Mouse (Mus musculus) stomach, embryonic 14.5 days (tissue): Measurements from ENCODE around the gene Cutc. TPM values are rescaled to one million over a fixed set of nuclear protein-coding genes. Genes with fewer than 3 reads are reported as not detected.

Experiments
- ATAC-seq: fragments of 200-750 bp; cut with Nextera tagmentation; 2 replicates; pipeline ENCODE4 v1.8.0; 2017; ENCODE audit warnings: low read depth, moderate TSS enrichment; ENCODE audit not compliant: insufficient number of reproducible peaks, insufficient read depth, low FRiP score
- H3K27ac ChIP-seq: fragments of 300-500 bp; sonication (generic); 2 replicates; pipeline ENCODE4 v1.5.1; 2014; ENCODE audit warnings: mild to moderate bottlenecking, low read length, moderate library complexity, mixed read lengths
- H3K27me3 ChIP-seq: fragments of 300-500 bp; sonication (generic); 2 replicates; pipeline ENCODE4 v1.6.1; 2014; ENCODE audit warnings: low read length, control low read depth, mixed read lengths; ENCODE audit not compliant: control insufficient read depth, insufficient read depth
- H3K36me3 ChIP-seq: fragments of 300-500 bp; sonication (generic); 2 replicates; pipeline ENCODE4 v1.6.1; 2014; ENCODE audit warnings: mild to moderate bottlenecking, control low read depth, low read length, moderate library complexity, mixed read lengths; ENCODE audit not compliant: control insufficient read depth, insufficient read depth
- H3K4me1 ChIP-seq: fragments of 300-500 bp; sonication (generic); 2 replicates; pipeline ENCODE4 v1.6.1; 2014; ENCODE audit warnings: low read length, control low read depth, mixed read lengths; ENCODE audit not compliant: control insufficient read depth, insufficient read depth
- H3K4me2 ChIP-seq: fragments of 300-500 bp; sonication (generic); replicated peaks from 2 replicates; pipeline ENCODE4 v1.6.1; 2014; ENCODE audit warnings: low read depth, low read length, control low read depth
- H3K4me3 ChIP-seq: fragments of 300-500 bp; sonication (generic); 2 replicates; pipeline ENCODE4 v1.5.1; 2014; ENCODE audit warnings: low read depth, low read length, control low read depth
- H3K9ac ChIP-seq: fragments of 300-500 bp; sonication (generic); replicated peaks from 2 replicates; pipeline ENCODE4 v1.6.1; 2014; ENCODE audit warnings: low read depth, mild to moderate bottlenecking, control low read depth, low read length, moderate library complexity, mixed read lengths
- H3K9me3 ChIP-seq: fragments of 300-500 bp; sonication (generic); 2 replicates; pipeline ENCODE4 v1.6.1; 2016; ENCODE audit warnings: low read depth, low read length, control low read depth; ENCODE audit not compliant: control insufficient read depth
- WGBS: fragments of 180-500 bp; shearing (Covaris S2); extraction: QIAGEN DNeasy Blood & Tissue Kit; methylation state at CpG from one replicate; pipeline ENCODE4 v1.1.7; 2014; 5-methylcytosine and 5-hydroxymethylcytosine counted together
- polyA plus RNA-seq: library from polyadenylated mRNA; unstranded; fragments of >200 nt; fragmentation: Nextera tagmentation; extraction: Ambion mirVana; gene quantifications from 2 replicates; pipeline ENCODE4 v1.2.1, GENCODE M21; 2014

Gene Cutc
- polyA plus RNA-seq, 1 experiment from 2014 or later = 14.8 TPM

DNA sequence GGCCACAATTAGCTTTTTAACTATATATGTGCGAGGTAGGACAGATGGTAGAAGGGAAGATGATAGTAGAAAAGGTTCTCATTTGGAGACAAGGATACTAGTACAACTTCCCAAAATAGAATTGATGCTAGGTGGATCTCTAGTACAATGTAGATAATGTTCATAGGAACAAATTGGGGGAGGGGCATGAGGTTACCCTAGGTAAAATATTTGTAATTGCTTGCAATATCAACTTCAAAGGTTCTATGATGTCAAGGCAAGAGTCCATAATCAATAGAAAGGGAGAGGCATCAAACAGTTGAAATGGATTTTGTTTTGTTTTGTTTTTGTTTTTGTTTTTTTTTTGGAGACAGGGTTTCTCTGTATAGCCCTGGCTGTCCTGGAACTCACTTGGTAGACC, 41.2 kb downstream of the Cutc start:
- H3K27me3 ChIP-seq = no peaks in the 10 kb centered on the region
- no peaks in the 10 kb centered on the region for H3K36me3 ChIP-seq
- no peaks in the 10 kb centered on the region for H3K4me1 ChIP-seq
- no peaks in the 10 kb centered on the region for H3K9me3 ChIP-seq
- no peak overlapping the region for H3K27ac ChIP-seq
- no peak overlapping the region for H3K4me2 ChIP-seq
- H3K4me3 ChIP-seq = no peak overlapping the region
- H3K9ac ChIP-seq = no peak overlapping the region
- WGBS = 88% methylated on average over 1 of the region's 1 CpGs
- no peak for ATAC-seq

DNA sequence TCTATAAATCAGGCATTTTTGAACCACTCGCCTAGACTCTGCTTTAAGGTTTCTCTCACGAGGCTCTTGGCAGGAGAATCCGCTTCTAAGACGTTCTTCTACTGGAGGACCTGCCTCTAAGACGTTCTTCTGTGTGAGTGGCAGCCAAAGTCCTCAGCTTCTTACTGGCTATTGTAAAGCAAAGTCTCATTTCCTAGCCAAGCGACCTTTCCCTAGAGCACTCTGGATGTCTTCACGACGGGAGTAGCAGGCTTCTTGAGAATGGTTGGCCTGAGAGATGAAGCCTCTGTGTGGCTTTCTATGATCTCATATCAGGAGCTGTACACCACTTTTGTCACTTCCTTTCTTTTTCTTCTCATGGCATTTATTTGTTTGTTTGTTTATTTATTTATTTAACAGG, 42.7 kb downstream of the Cutc start:
- 65% methylated on average over 8 of the region's 8 CpGs for WGBS
- Histone ChIP-seq H3K4me2 (no peak overlapping the region), H3K4me3 (no peak overlapping the region), H3K27me3 (no peaks in the 10 kb centered on the region), H3K9ac (no peak overlapping the region), H3K4me1 (no peaks in the 10 kb centered on the region), H3K27ac (no peak overlapping the region), H3K36me3 (no peaks in the 10 kb centered on the region), H3K9me3 (no peaks in the 10 kb centered on the region)
- ATAC-seq = no peak

DNA sequence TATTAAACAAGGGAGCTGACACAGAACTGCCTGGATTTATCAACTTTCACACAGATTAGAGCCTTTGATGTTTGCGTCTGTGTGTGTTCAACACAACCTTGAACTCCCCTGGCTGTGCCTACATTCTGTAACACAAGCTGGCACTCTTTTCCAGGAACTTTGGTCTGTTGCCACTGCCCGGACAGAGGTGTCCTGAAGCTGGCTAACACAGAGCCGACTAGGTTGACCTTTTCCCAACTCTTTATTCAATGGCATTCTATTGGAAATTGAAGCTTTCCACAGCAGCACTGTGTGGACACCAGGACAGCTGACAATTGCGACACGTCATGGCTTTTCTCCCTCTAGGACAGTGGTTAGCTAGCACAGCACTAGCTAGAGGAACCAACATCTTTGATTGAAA, 44.4 kb downstream of the Cutc start:
- no peak overlapping the region for H3K4me2 ChIP-seq
- H3K4me3 ChIP-seq = no peak overlapping the region
- no peak for ATAC-seq
- H3K9me3 ChIP-seq = no peaks in the 10 kb centered on the region
- H3K27ac ChIP-seq = no peak overlapping the region
- WGBS = 70% methylated on average over 5 of the region's 5 CpGs
- no peaks in the 10 kb centered on the region for H3K36me3 ChIP-seq
- no peaks in the 10 kb centered on the region for H3K4me1 ChIP-seq
- no peaks in the 10 kb centered on the region for H3K27me3 ChIP-seq
- no peak overlapping the region for H3K9ac ChIP-seq

DNA sequence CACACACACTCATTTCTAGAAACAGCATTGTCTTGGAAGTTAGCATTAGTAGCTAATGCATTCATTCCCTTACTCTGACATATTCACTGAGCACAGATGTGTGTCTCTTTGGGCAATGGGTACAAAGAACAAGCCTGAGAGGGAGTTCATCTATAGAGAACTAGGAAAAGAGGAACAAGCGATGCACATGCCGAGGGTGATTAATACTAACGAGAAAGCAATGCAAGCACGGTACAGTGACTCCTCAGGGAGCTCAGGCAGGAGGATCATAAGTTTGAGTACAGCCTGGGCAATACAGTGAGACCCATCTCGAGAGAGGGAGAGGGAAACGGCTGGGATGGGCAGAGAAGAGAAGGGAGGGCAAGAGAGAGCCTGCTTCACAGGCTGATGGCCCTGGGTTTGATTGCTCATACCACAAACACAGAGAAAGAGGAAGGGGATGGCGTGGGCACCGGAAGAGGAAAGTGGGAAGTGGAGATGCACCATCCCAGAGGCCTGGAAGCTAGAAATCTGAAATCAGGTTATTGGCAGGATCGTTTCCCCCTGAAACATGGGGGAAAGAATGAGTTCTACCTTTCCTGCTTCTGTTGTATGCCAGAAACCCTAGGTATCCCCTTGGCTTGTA, 48.7 kb downstream of the Cutc start:
- Histone ChIP-seq H3K27me3 (no peaks in the 10 kb centered on the region), H3K9ac (no peak overlapping the region), H3K27ac (no peak overlapping the region), H3K36me3 (no peaks in the 10 kb centered on the region), H3K9me3 (no peaks in the 10 kb centered on the region), H3K4me1 (no peaks in the 10 kb centered on the region), H3K4me3 (no peak overlapping the region), H3K4me2 (no peak overlapping the region)
- no peak for ATAC-seq
- WGBS = 82% methylated on average over 9 of the region's 9 CpGs

DNA sequence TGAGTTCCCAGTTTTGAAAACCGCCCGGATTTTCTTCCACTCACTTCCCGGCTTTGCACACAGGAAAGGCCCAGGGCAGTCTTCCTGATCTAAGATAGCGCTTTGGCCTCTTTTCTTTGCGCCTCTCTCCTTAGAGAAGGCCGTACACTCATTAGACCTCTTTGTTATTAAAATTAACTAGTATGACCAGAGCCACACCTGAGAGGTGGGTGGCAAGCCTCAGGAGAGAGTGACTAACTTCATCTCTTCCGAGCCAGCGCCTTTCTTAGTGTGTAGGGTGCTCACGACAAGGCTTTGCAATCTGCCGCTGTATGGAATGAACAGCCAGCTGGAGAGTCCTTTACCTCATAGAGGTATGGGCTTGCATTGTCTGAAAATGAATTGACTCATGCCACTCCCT, 51.1 kb downstream of the Cutc start:
- no peaks in the 10 kb centered on the region for H3K27me3 ChIP-seq
- H3K4me2 ChIP-seq = no peak overlapping the region
- no peaks in the 10 kb centered on the region for H3K4me1 ChIP-seq
- WGBS = 78% methylated on average over 10 of the region's 10 CpGs
- H3K27ac ChIP-seq = no peak overlapping the region
- no peaks in the 10 kb centered on the region for H3K9me3 ChIP-seq
- no peak overlapping the region for H3K4me3 ChIP-seq
- no peak for ATAC-seq
- H3K9ac ChIP-seq = no peak overlapping the region
- H3K36me3 ChIP-seq = no peaks in the 10 kb centered on the region

DNA sequence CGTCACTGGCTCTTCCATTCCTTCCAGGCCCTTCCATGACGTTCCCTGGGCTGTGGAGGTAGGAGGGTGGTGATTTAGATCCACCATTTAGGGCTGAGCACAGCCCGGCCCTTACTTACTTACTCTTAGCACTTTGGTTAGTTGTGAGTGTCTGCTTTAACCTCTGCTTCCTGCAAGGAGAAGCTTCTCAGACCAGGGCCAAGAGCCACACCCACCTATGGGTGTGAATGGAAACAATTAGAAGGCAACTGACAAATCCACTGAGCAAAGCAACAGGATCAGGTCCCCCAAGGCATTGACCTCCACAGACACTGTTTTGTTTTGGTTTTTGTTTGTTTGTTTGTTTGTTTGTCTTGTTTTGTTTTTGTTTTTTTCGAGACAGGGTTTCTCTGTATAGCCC, 56.5 kb downstream of the Cutc start:
- H3K36me3 ChIP-seq = no peaks in the 10 kb centered on the region
- ATAC-seq = no peak
- H3K9me3 ChIP-seq = no peaks in the 10 kb centered on the region
- H3K4me3 ChIP-seq = no peak overlapping the region
- no peak overlapping the region for H3K9ac ChIP-seq
- 48% methylated on average over 4 of the region's 4 CpGs for WGBS
- no peak overlapping the region for H3K27ac ChIP-seq
- H3K4me1 ChIP-seq = no peaks in the 10 kb centered on the region
- no peaks in the 10 kb centered on the region for H3K27me3 ChIP-seq
- no peak overlapping the region for H3K4me2 ChIP-seq

DNA sequence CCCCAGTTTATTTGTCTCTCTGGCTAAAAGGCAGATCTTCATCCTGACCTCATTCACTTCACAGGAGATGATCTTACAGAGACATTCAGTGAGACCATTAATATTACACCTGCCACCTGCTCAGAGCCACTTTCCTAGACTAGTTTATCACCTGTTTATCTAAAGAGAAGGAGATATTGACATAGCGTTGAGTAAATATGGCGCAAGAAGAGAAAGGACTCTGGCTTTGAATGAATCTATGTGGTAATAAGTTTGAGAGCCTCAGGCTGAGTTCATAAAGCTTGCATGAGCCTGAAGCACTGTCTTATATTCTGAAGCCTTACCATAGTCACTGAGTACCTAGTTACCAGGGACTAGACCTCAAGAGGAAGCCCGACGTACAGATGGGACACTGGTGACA, 58.6 kb downstream of the Cutc start:
- Histone ChIP-seq H3K4me1 (peaks cover 6% of the 10 kb centered on the region; the same call in 1 of the 2 replicates), H3K9ac (no peak overlapping the region), H3K4me3 (no peak overlapping the region), H3K27me3 (no peaks in the 10 kb centered on the region), H3K36me3 (no peaks in the 10 kb centered on the region), H3K4me2 (no peak overlapping the region), H3K9me3 (no peaks in the 10 kb centered on the region), H3K27ac (no peak overlapping the region)
- no peak for ATAC-seq
- 76% methylated on average over 4 of the region's 4 CpGs for WGBS

DNA sequence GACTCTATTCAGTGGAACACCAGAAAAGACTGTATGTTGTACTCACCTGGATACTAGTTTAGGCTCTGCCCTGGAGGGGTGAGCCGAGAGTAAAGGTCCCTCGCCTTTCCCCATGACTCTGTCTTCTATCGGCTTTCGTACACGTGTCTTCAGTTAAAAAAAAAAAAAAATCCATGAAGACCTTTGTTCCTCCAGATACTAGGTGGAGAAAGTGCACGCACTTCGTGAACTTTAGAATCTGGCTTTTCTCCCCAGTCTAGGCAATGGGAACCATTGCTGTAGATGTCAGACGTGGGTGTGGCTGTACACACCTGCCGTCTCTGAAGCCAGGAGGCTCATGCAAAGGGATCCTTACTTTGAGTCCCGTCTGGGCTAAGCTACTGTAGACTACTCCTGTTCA, 60.5 kb downstream of the Cutc start:
- Histone ChIP-seq H3K9me3 (no peaks in the 10 kb centered on the region), H3K4me3 (no peak overlapping the region), H3K36me3 (no peaks in the 10 kb centered on the region), H3K4me2 (no peak overlapping the region), H3K9ac (no peak overlapping the region), H3K27ac (no peak overlapping the region), H3K4me1 (peaks cover 6% of the 10 kb centered on the region; the same call in 1 of the 2 replicates), H3K27me3 (no peaks in the 10 kb centered on the region)
- 80% methylated on average over 10 of the region's 10 CpGs for WGBS
- ATAC-seq = no peak
